Mouse (Mus musculus) layer of hippocampus, adult 18-20 months (tissue): ENCODE data around the gene Ssx2ip. TPM values are rescaled to one million over a fixed set of nuclear protein-coding genes. Genes with fewer than 3 reads are reported as not detected.
A peak's percentile ranks its signal among the peaks of the same experiment; 100 is the strongest.
"Not testable (repeated sequence)": the region's sequence is repeated elsewhere in the genome, so short reads cannot be mapped to it uniquely, and the experiment has no call there.

ENCODE experiments used
- DNase-seq, 2 experiments: peaks; one replicate each; pipeline ENCODE4 v3.0.0; 2022; ENCODE audit warnings: low spot score in 2 of 2
- total RNA-seq, 2 experiments: library from RNA; stranded (reverse); gene quantifications; 2 replicates each; pipeline ENCODE4 v1.2.3; 2021

Ssx2ip gene
- total RNA-seq, 2 experiments from 2014 or later = 97.4 to 105 TPM

DNA sequence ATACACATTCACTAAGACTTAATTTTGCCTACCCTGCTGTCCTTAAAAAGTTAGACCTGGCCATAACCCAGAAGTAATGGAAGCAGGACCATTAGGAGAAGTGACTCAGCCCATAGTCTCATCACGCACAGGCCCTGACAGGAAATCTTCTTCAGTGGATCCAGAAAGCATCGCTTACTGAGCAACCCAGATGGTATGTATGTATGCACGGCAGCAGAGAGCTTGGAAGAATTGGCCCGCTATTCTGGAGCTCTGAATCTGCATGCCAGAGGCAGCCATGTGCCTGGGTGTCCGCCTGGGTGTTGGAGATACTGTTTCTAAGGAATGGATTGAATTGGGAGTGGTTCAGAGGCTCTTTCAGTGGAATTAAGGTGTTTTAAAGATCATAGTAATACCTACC is 5.2 kb upstream of the Ssx2ip start:
- DNase-seq = no peak

DNA sequence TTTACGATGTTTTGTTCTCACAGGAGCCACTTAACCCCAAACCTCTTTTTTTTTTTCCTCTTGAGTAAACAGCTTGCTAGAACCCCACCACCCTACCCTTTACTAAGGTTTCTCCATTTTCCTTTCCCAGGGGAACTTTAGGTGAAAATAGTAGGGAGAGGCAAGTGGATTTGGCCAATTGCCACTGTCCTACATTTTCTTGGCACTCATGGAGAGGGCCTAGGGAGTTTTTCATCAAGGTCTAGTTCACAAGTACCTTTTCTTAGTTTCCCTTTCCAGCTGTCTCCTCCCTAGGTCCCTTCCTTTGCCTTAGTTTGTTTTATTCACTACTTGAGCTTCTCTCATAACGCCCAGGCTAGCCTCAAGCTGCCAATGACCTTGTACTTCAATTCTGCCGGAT is 672 bp upstream of the Ssx2ip start:
- DNase-seq = no peak

DNA sequence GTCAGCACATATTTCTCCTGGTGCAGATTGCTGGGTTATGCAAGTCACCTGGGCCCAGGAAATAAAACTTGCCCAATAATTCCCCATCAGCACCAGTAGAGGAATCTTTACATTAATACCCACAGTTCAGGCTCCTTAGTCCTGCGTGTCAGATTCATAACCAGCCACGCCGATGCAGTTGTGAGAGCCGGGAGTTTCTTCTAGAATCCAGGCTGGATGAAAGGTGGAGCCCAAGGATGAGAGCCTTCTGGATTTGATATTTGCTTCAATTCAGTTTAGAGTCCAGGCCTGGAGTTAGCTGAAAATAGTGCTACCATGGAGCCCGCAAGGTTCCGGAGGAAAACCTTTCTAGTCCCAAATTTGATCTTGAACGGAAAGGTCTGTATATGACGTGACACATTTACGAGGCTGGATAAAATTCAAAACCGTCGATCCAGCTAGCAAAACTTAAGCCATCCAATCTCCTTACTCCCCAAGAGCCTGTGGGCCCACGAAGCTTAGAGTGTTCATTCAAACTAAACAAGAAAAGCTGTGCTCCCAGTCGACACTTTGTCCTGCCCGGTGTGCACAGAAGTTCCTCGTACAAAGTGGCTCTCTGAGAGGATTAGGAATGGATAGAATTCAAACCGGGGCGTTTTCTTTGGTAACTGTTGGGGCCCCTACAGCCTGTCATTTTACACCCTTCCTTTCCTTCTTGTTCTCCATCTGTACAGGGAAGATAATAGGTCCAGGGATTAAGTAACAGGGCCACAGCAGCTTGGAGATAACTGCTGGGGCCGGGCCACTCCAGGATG is 968 bp downstream of the Ssx2ip start:
- DNase-seq = no peak

GRCm38 (mm10) chr3:146406007-146406341 is 1.5 kb downstream of the Ssx2ip start:
- DNase-seq = no peak

- DNase-seq = no peak
Measured at GRCm38 (mm10) chr3:146407086-146407721, 2.8 kb downstream of the Ssx2ip start.

GRCm38 (mm10) chr3:146410114-146410513 is 5.7 kb downstream of the Ssx2ip start:
- no peak for DNase-seq

- DNase-seq = no peak
Measured at GRCm38 (mm10) chr3:146412008-146412407, 7.6 kb downstream of the Ssx2ip start.

DNA sequence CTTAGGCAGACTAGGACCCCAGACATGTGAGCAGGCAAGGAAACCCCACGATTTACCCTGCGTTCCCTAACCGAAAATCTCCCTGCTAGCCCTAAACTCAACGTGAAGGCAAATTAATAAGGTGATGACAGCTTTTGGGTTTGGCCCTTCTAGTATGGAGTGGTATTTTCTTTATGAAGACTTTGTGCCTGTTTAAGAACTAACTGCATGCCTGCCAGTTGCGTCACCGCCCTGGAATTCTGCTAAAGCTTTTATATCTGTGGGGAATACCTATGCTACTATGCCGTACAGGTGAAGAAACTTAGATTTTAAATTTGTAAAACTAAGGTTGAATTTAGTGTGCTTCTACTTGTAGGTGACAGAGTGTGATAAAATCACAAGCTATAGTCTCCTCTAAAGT is 8.0 kb downstream of the Ssx2ip start:
- DNase-seq = no peak

GRCm38 (mm10) chr3:146413016-146413415 is 8.6 kb downstream of the Ssx2ip start:
- DNase-seq = peak in 1 of 2 experiments; percentile 48

DNA sequence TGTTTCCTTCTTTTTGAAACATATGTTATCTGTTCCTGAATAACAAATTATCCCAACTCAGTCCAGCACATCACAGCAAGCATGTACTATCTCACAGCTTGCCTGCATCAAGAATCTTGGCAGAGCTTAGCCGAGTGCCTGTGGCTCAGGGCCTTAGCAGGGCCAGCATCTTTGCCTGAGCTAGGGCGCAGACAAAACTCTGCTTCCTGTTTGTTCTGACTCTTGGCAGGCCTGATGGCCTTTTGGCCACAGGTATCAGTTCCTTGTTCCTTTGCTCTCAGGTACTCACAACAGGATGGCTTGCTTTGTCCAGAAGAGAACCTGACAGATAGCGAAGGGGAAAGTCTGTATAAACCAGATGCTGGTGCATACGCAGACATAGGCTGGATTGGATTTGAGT is 9.6 kb downstream of the Ssx2ip start:
- peak in 1 of 2 experiments; percentile 48 for DNase-seq

GRCm38 (mm10) chr3:146414555-146414954 is 10.1 kb downstream of the Ssx2ip start:
- no peak for DNase-seq

DNA sequence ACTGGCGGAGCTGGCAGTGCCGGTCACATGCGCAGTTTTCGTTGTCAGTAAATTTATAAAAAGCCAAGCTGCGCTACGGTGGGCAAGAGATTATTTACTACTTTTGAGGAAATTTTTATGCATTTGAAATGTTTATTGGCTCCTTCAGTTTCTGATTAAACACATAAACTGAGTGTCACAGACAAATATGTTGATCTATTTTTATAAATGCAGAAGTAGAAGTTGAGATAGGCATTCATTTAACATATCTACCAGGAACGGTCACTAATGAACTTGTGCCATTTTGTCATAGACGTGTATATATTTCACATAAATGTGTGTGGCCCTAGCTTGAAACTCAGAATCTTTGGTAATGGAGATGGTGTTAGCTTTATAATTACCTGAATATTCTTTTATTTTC is 13.4 kb downstream of the Ssx2ip start:
- DNase-seq = no peak

GRCm38 (mm10) chr3:146418901-146419300 is 14.5 kb downstream of the Ssx2ip start:
- DNase-seq = no peak

GRCm38 (mm10) chr3:146419534-146419933 is 15.1 kb downstream of the Ssx2ip start:
- no peak for DNase-seq

- DNase-seq = peak in 1 of 2 experiments; percentile 52
Measured at GRCm38 (mm10) chr3:146419992-146420537, 15.6 kb downstream of the Ssx2ip start.

DNA sequence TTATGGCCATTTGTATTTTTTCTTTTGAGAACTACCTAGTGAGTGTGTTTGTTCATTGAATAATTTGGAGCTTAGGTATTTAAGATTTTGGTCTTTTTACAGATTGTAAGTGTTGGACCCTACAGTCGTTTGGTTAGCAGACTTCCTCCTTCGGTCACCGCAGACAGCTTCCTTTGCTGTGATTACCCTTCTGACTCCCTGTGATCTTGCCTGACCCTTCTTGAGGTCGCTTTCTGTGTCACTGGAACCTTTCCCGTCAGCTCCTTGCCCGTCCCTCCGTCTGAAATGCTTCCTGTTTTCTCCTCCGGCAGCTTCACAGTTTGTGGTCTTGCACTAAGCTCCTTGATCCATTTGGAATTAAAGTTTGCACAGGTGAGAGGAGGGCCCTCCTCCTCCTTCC is 17.3 kb downstream of the Ssx2ip start:
- DNase-seq = no peak

DNA sequence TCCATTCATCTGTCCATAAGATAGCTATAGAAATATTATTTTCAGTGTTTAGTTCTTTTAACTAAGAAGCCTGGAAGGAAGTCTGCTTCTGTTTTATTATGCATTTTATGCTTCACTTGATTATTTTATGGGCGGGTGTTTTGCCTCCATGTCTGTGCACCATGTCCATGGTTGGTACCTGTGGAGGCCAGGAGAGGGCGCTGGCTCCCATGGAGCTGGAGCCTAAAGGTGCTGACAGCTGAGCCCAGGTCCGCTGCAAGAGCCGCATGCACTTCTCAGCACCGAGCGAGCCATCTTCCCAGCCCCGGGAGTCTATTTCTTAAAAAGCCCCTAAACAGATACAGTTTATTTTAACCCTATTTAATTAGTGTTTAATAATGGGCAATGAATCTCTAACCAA is 19.3 kb downstream of the Ssx2ip start:
- no peak for DNase-seq

- DNase-seq = no peak
Measured at GRCm38 (mm10) chr3:146424306-146424900, 20.0 kb downstream of the Ssx2ip start.

GRCm38 (mm10) chr3:146425902-146426301 is 21.5 kb downstream of the Ssx2ip start:
- no peak for DNase-seq

DNA sequence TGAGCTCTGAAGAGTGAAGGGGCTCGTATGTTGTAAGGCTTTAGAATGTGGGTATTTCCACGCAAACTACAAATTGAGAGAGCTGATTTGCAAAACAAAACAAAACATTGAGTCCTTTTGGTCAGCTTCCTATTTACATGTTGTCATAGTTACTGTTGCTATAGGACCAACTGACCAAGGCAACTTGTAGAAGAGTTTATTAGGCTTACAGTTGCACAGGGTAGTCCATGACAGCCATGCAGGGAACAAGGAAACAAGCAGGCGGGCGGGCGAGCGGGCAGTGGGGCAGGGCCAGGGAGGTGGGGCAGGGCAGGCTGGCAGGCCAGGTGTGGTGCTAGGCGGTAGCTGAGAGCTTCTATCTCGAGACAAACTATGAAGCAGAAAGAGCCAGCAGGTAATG is 22.0 kb downstream of the Ssx2ip start:
- DNase-seq = no peak

- DNase-seq = not testable (repeated sequence)
Measured at GRCm38 (mm10) chr3:146433063-146433462, 28.6 kb downstream of the Ssx2ip start.

DNA sequence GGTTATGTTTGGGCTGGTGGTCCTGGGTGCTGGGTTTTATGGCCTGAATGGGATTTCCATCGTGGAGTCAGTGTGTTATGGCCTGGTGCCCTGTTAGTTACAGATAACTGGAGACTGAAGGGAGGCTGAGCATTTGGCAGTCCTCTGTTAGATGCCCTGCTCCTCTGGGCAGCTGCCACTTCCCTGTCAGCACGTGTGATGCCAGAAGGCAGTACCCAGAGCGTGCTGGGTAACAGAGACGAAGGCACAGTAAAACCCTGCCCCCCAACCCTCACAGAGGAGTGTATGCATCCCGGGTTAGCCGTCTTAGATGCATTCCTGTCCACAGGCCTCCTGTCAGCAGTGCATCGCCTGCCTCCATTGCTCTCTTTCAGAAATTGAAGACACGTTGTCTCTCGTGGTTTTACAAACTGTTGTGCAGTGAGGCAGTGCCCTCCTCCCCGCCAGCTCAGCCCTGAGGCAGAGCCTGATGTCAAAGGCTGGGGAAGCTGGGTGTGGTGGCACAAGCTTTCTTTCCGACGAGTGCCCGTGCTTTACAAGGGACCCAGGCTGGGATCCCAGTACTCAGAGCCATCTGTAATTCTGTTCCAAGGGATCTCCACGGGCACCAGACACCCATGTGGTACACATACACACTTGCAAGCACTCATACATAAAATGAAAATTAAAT is 29.4 kb downstream of the Ssx2ip start:
- no peak for DNase-seq
